Mouse (Mus musculus) cerebellum, adult 2 months (tissue): ENCODE results near the gene Tbc1d32.

Source experiments
- CTCF ChIP-seq: fragments of 200-500 bp; IDR thresholded peaks from 2 replicates; pipeline ENCODE4 v1.5.1; 2011; ENCODE audit warnings: low read depth, mild to moderate bottlenecking, control low read depth, low read length, moderate library complexity, borderline replicate concordance; ENCODE audit not compliant: insufficient read depth
- POLR2A ChIP-seq: fragments of 200-500 bp; IDR thresholded peaks from 2 replicates; pipeline ENCODE4 v1.6.1; 2011; ENCODE audit warnings: low read length, control low read depth, borderline replicate concordance; ENCODE audit not compliant: insufficient read depth

DNA sequence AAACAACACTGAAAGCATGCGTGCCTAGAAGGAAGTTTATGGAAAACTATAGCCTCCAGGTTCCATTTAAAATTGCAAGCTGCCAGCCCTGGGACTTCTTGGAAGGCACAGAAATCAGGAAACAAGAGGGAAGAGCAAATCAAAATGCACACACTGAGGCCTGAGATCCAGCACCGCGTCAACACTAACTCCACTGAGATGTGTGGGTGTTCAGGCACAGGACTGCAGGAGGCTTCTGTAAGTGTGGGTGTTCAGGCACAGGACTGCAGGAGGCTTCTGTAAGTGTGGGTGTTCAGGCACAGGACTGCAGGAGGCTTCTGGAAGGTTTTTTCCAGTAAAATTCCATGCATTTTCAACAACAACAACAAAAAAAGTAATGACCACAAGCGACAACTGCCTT, 62.7 kb downstream of the Tbc1d32 start:
- TF ChIP-seq POLR2A (no peak), CTCF (no peak)
